Mouse (Mus musculus) heart, postnatal 0 days (tissue): ENCODE measurements at regions not wholly inside any gene's neighbourhood (a gene's known extent, or its start where the extent isn't known, plus 50 kb on each side); places are given as distances from the start of the nearest gene placed in this dataset.

ENCODE experiments used
- ATAC-seq: fragments of 200-750 bp; cut with Nextera tagmentation; 2 replicates; pipeline ENCODE4 v1.8.0; 2017; ENCODE audit warnings: low read depth, moderate number of reproducible peaks, moderate library complexity; ENCODE audit not compliant: insufficient read depth
- DNase-seq: peaks from one replicate; pipeline ENCODE4 v3.0.0-alpha.2; 2016; ENCODE audit warnings: low spot score
- H3K27ac ChIP-seq: fragments of 300-500 bp; sonication (generic); 2 replicates; pipeline ENCODE4 v1.5.1; 2014; ENCODE audit warnings: low read depth, mild to moderate bottlenecking
- H3K27me3 ChIP-seq: fragments of 300-500 bp; sonication (generic); 2 replicates; pipeline ENCODE4 v1.6.1; 2014; ENCODE audit warnings: low read length, mixed read lengths; ENCODE audit not compliant: control insufficient read depth, insufficient read depth
- H3K36me3 ChIP-seq: fragments of 300-500 bp; sonication (generic); replicated peaks from 2 replicates; pipeline ENCODE4 v1.6.1; 2014; ENCODE audit warnings: low read length, mixed read lengths; ENCODE audit not compliant: control insufficient read depth, insufficient read depth
- H3K4me1 ChIP-seq: fragments of 300-500 bp; sonication (generic); 2 replicates; pipeline ENCODE4 v1.6.1; 2014; ENCODE audit warnings: antibody characterized with exemption; ENCODE audit not compliant: control insufficient read depth, insufficient read depth
- H3K4me2 ChIP-seq: fragments of 300-500 bp; sonication (generic); 2 replicates; pipeline ENCODE4 v1.6.1; 2014; ENCODE audit warnings: low read depth, mild to moderate bottlenecking, low read length, moderate library complexity
- H3K4me3 ChIP-seq: fragments of 300-500 bp; sonication (generic); 2 replicates; pipeline ENCODE4 v1.5.1; 2014; ENCODE audit warnings: low read depth, low read length
- H3K9ac ChIP-seq: fragments of 300-500 bp; sonication (generic); replicated peaks from 2 replicates; pipeline ENCODE4 v1.6.1; 2014; ENCODE audit warnings: low read depth, low read length, mixed read lengths
- H3K9me3 ChIP-seq: fragments of 300-500 bp; sonication (generic); replicated peaks from 2 replicates; pipeline ENCODE4 v1.6.1; 2016; ENCODE audit warnings: low read length; ENCODE audit not compliant: control insufficient read depth
- CTCF ChIP-seq: IDR thresholded peaks from 2 replicates; pipeline ENCODE4 v1.5.1; 2016; ENCODE audit warnings: antibody characterized with exemption, control low read depth, low read depth
- EP300 ChIP-seq: IDR thresholded peaks from 2 replicates; pipeline ENCODE4 v1.6.1; 2016; ENCODE audit warnings: antibody characterized with exemption, low read depth
- WGBS: fragments of 180-500 bp; shearing (Covaris S2); extraction: QIAGEN DNeasy Blood & Tissue Kit; methylation state at CpG from one replicate; pipeline ENCODE4 v1.1.7; 2014; 5-methylcytosine and 5-hydroxymethylcytosine counted together

- Histone ChIP-seq H3K36me3 (no peaks in the 10 kb centered on the region), H3K9ac (no peak overlapping the region), H3K4me1 (no peaks in the 10 kb centered on the region), H3K9me3 (no peaks in the 10 kb centered on the region), H3K27me3 (no peaks in the 10 kb centered on the region), H3K4me3 (no peak overlapping the region), H3K4me2 (no peak overlapping the region), H3K27ac (no peak overlapping the region)
- ATAC-seq (no peak), DNase-seq (no peak)
- 75% methylated on average over 3 of the region's 3 CpGs for WGBS
- TF ChIP-seq EP300 (no peak), CTCF (no peak)
Measured at GRCm38 (mm10) chr10:117522373-117522772, 106.9 kb upstream of the Cpm start.

DNA sequence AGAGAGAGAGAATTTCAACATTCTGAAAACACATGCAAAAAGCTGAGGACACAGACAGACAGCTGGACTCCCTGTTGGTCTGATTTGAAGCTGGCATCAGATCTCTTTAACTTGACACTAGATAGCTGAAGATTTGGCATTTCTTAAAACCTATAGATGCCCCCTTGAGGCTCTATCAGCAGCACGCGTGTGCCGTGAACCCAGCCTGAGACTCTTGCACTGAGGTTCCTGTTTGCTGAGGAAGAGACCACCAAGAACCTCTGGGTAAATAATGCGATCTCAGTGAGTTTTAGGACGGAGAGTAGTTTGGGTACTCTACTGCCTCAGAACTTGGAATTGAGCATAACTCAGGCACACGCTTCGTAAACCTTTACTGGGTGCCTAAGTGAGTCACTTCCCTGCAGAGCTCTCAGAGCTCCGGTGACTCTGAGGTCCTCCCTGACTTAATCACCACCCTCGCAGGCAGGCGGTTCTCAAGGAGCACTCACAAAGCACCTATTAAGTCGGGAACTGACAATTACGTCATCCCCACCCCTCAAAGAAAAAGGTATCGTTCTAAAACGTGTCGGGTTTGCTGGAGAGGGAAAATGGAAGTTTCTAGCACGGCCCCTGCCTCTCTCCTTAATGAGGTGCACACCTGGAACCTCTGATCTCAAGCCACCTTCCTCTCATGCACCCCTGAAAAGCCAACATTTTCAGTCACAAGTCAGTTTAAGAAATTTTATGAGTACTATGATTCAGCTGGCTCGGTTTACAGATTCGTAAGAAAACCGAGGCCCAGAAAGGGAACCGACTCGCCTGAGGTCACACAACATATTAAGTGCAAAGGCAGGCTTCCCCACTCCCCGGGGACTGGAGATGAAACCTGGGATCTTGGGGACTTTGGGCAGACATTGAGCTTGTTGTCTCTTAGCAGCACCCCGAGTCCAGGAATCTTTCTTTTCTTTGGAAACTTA, 107.7 kb upstream of the Cpm start:
- ATAC-seq (no peak), DNase-seq (no peak)
- H3K27ac ChIP-seq = no peak overlapping the region
- no peak overlapping the region for H3K4me2 ChIP-seq
- no peak overlapping the region for H3K4me3 ChIP-seq
- 63% methylated on average over 23 of the region's 23 CpGs for WGBS
- H3K36me3 ChIP-seq = no peaks in the 10 kb centered on the region
- H3K9me3 ChIP-seq = no peaks in the 10 kb centered on the region
- no peaks in the 10 kb centered on the region for H3K27me3 ChIP-seq
- TF ChIP-seq EP300 = no peak
- no peak for TF ChIP-seq CTCF
- H3K4me1 ChIP-seq = no peaks in the 10 kb centered on the region
- H3K9ac ChIP-seq = no peak overlapping the region

DNA sequence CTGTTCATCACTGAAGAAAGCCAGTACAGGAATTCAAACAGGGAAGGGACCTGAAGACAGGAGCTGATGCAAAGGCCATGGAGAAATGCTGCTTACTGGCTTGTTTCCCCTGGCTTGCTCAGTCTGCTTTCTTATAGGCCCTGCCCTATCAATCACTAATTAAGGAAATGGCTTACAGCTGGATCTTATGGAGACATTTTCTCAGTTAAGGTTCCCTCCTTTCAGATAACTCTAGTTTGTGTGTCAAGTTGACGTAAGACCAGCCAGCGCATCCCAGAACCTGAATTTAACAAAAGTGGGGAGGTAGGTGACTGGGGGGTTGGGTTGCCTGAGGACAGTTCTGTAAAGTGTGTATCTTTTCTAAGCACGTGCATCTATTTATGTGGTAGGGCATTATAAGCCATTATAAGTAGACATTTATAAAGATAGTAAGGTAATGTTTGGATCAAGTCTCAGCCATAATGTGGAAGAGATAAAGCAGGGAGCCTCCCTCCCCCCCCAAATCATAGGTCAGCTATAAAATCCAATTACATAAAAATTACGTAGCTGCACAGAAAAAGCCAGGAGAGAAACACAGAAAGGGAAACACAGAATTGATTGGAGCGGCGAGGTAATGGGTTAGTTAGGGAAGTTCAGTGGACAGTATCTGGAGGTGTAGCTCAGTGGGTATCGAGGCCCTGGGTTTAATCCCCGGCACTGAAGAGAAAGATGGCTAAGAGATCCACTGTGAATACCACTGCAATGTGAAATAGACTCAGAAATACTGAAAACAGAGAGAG, 108.6 kb upstream of the Cpm start:
- Histone ChIP-seq H3K9me3 (no peaks in the 10 kb centered on the region), H3K4me2 (no peak overlapping the region), H3K36me3 (no peaks in the 10 kb centered on the region), H3K27me3 (no peaks in the 10 kb centered on the region), H3K4me3 (no peak overlapping the region), H3K4me1 (no peaks in the 10 kb centered on the region), H3K27ac (no peak overlapping the region), H3K9ac (no peak overlapping the region)
- WGBS = 86% methylated on average over 8 of the region's 8 CpGs
- TF ChIP-seq CTCF (no peak), EP300 (no peak)
- no peak for DNase-seq
- ATAC-seq = no peak

GRCm38 (mm10) chr10:117519670-117520535, 109.4 kb upstream of the Cpm start:
- Histone ChIP-seq H3K27me3 (no peaks in the 10 kb centered on the region), H3K9ac (no peak overlapping the region), H3K4me3 (no peak overlapping the region), H3K9me3 (no peaks in the 10 kb centered on the region), H3K4me2 (no peak overlapping the region), H3K36me3 (no peaks in the 10 kb centered on the region), H3K27ac (no peak overlapping the region), H3K4me1 (no peaks in the 10 kb centered on the region)
- no peak for TF ChIP-seq CTCF
- TF ChIP-seq EP300 = no peak
- ATAC-seq = no peak
- WGBS = 54% methylated on average over 8 of the region's 8 CpGs
- no peak for DNase-seq
